Mouse (Mus musculus) lung, postnatal 0 days (tissue): Measurements from ENCODE around the gene Wdr90. TPM values are rescaled to one million over a fixed set of nuclear protein-coding genes. Genes with fewer than 3 reads are reported as not detected.

Experiments
- ATAC-seq: fragments of 200-750 bp; cut with Nextera tagmentation; 2 replicates; pipeline ENCODE4 v1.8.0; 2017; ENCODE audit warnings: moderate library complexity
- DNase-seq: peaks from one replicate; pipeline ENCODE4 v3.0.0-alpha.2; 2016; ENCODE audit warnings: low spot score
- H3K27ac ChIP-seq: fragments of 300-500 bp; sonication (generic); 2 replicates; pipeline ENCODE4 v1.5.1; 2014; ENCODE audit warnings: antibody characterized with exemption, mild to moderate bottlenecking, low read length, mixed read lengths
- H3K27me3 ChIP-seq: fragments of 300-500 bp; sonication (generic); replicated peaks from 2 replicates; pipeline ENCODE4 v1.6.1; 2014; ENCODE audit warnings: low read length, mixed read lengths; ENCODE audit not compliant: insufficient read depth
- H3K36me3 ChIP-seq: fragments of 300-500 bp; sonication (generic); 2 replicates; pipeline ENCODE4 v1.6.1; 2014; ENCODE audit warnings: low read length, mixed read lengths; ENCODE audit not compliant: insufficient read depth
- H3K4me1 ChIP-seq: fragments of 300-500 bp; sonication (generic); 2 replicates; pipeline ENCODE4 v1.6.1; 2014; ENCODE audit warnings: antibody characterized with exemption, low read depth, low read length, mixed read lengths; ENCODE audit not compliant: insufficient read depth
- H3K4me2 ChIP-seq: fragments of 300-500 bp; sonication (generic); replicated peaks from 2 replicates; pipeline ENCODE4 v1.6.1; 2014; ENCODE audit warnings: low read depth, mild to moderate bottlenecking, low read length, moderate library complexity, mixed read lengths
- H3K4me3 ChIP-seq: fragments of 300-500 bp; sonication (generic); 2 replicates; pipeline ENCODE4 v1.5.1; 2014; ENCODE audit warnings: low read depth, low read length
- H3K9ac ChIP-seq: fragments of 300-500 bp; sonication (generic); replicated peaks from 2 replicates; pipeline ENCODE4 v1.6.1; 2014; ENCODE audit warnings: low read depth, mild to moderate bottlenecking
- H3K9me3 ChIP-seq: fragments of 300-500 bp; sonication (generic); 2 replicates; pipeline ENCODE4 v1.6.1; 2016; ENCODE audit warnings: low read length, mixed read lengths
- CTCF ChIP-seq: IDR thresholded peaks from 2 replicates; pipeline ENCODE4 v1.5.1; 2016; ENCODE audit warnings: antibody characterized with exemption, mild to moderate bottlenecking
- EP300 ChIP-seq: IDR thresholded peaks from 2 replicates; pipeline ENCODE4 v1.6.1; 2016; ENCODE audit warnings: antibody characterized with exemption, mild to moderate bottlenecking, control low read depth
- WGBS: fragments of 180-500 bp; shearing (Covaris S2); extraction: QIAGEN DNeasy Blood & Tissue Kit; methylation state at CpG from one replicate; pipeline ENCODE4 v1.1.7; 2014; 5-methylcytosine and 5-hydroxymethylcytosine counted together
- polyA plus RNA-seq: library from polyadenylated mRNA; unstranded; fragments of >200 nt; fragmentation: Nextera tagmentation; extraction: Ambion mirVana; gene quantifications from 2 replicates; pipeline ENCODE4 v1.2.1, GENCODE M21; 2015

Wdr90 gene
- polyA plus RNA-seq, 1 experiment from 2014 or later: 5.6 TPM

- DNase-seq (no peak), ATAC-seq (no peak)
- TF ChIP-seq EP300 (no peak), CTCF (no peak)
- H3K27me3 ChIP-seq: no peaks in the 10 kb centered on the region
- no peaks in the 10 kb centered on the region for H3K9me3 ChIP-seq
- H3K9ac ChIP-seq: no peak overlapping the region
- 83% methylated on average over 4 of the region's 4 CpGs for WGBS
- H3K4me2 ChIP-seq: 0 out of 2 replicates have a peak overlapping the region, but pooled peaks have one; percentile 85
- H3K4me1 ChIP-seq: peaks cover 35% of the 10 kb centered on the region
- no peak overlapping the region for H3K4me3 ChIP-seq
- no peak overlapping the region for H3K27ac ChIP-seq
- H3K36me3 ChIP-seq: 0 out of 2 replicates have a peak, but pooled peaks cover 11% of the 10 kb centered on the region
Measured at GRCm38 (mm10) chr17:25830200-25830753, 31.0 kb downstream of the Wdr90 start.

- peak overlapping the region; percentile 85 for H3K4me2 ChIP-seq
- TF ChIP-seq CTCF (no peak), EP300 (no peak)
- H3K27ac ChIP-seq: peak overlapping the region; percentile 86
- 28% methylated on average over 8 of the region's 8 CpGs for WGBS
- peaks cover 35% of the 10 kb centered on the region for H3K4me1 ChIP-seq
- H3K36me3 ChIP-seq: 0 out of 2 replicates have a peak, but pooled peaks cover 11% of the 10 kb centered on the region
- DNase-seq: no peak
- no peaks in the 10 kb centered on the region for H3K27me3 ChIP-seq
- peak overlapping the region; percentile 52 for H3K4me3 ChIP-seq
- ATAC-seq: no peak
- peak overlapping the region; percentile 50 for H3K9ac ChIP-seq
- H3K9me3 ChIP-seq: no peaks in the 10 kb centered on the region
Measured at GRCm38 (mm10) chr17:25829558-25830017, 31.7 kb downstream of the Wdr90 start.

- peak within 1 kb of the TSS; percentile 85 for H3K4me2 ChIP-seq
- peak within 1 kb of the TSS; percentile 86 for H3K27ac ChIP-seq
- TF ChIP-seq EP300 (no peak), CTCF (peak; percentile 60)
- 1% methylated on average over 32 of the region's 32 CpGs for WGBS
- peak within 1 kb of the TSS; percentile 50 for H3K9ac ChIP-seq
- ATAC-seq: peak; percentile 13
- H3K4me1 ChIP-seq: peaks cover 35% of the 10 kb centered on the region
- 0 out of 2 replicates have a peak, but pooled peaks cover 11% of the 10 kb centered on the region for H3K36me3 ChIP-seq
- peak within 1 kb of the TSS; percentile 52 for H3K4me3 ChIP-seq
- no peaks in the 10 kb centered on the region for H3K27me3 ChIP-seq
- DNase-seq: peak; percentile 87
- no peaks in the 10 kb centered on the region for H3K9me3 ChIP-seq
Measured at GRCm38 (mm10) chr17:25828712-25829557, 32.4 kb downstream of the Wdr90 start, which contains the start of gene Jmjd8. TSS of gene Jmjd8 (plus strand) at chr17:25828867.

- Histone ChIP-seq H3K9me3 (no peaks in the 10 kb centered on the region), H3K27ac (no peak overlapping the region; the same call in 1 of the 2 replicates), H3K36me3 (0 out of 2 replicates have a peak, but pooled peaks cover 11% of the 10 kb centered on the region), H3K9ac (0 out of 2 replicates have a peak overlapping the region, but pooled peaks have one; percentile 8), H3K4me2 (peak overlapping the region; percentile 85), H3K27me3 (no peaks in the 10 kb centered on the region), H3K4me1 (peaks cover 35% of the 10 kb centered on the region), H3K4me3 (peak overlapping the region; percentile 52; the same call in 1 of the 2 replicates)
- no peak for DNase-seq
- WGBS: 72% methylated on average over 8 of the region's 8 CpGs
- no peak for ATAC-seq
- no peak for TF ChIP-seq CTCF
- TF ChIP-seq EP300: no peak
Measured at GRCm38 (mm10) chr17:25828223-25828594, 33.1 kb downstream of the Wdr90 start.

- Histone ChIP-seq H3K27ac (no peak overlapping the region; the same call in 1 of the 2 replicates), H3K9me3 (no peaks in the 10 kb centered on the region), H3K27me3 (no peaks in the 10 kb centered on the region), H3K4me1 (peaks cover 35% of the 10 kb centered on the region), H3K36me3 (0 out of 2 replicates have a peak, but pooled peaks cover 11% of the 10 kb centered on the region), H3K9ac (no peak overlapping the region), H3K4me2 (no peak overlapping the region), H3K4me3 (no peak overlapping the region)
- TF ChIP-seq EP300 (no peak), CTCF (no peak)
- DNase-seq (no peak), ATAC-seq (no peak)
- 90% methylated on average over 22 of the region's 22 CpGs for WGBS
Measured at GRCm38 (mm10) chr17:25827546-25828222, 33.6 kb downstream of the Wdr90 start.

GRCm38 (mm10) chr17:25827011-25827410 lies 34.3 kb downstream of the Wdr90 start:
- ATAC-seq (no peak), DNase-seq (no peak)
- Histone ChIP-seq H3K9me3 (no peaks in the 10 kb centered on the region), H3K4me3 (no peak overlapping the region), H3K27me3 (no peaks in the 10 kb centered on the region), H3K36me3 (0 out of 2 replicates have a peak, but pooled peaks cover 11% of the 10 kb centered on the region), H3K27ac (no peak overlapping the region), H3K4me1 (peaks cover 32% of the 10 kb centered on the region), H3K4me2 (no peak overlapping the region), H3K9ac (no peak overlapping the region)
- TF ChIP-seq CTCF (no peak), EP300 (no peak)
- WGBS: 92% methylated on average over 13 of the region's 13 CpGs
